Mouse (Mus musculus) MEL (cell line): ENCODE measurements at regions not wholly inside any gene's neighbourhood (a gene's known extent, or its start where the extent isn't known, plus 50 kb on each side); places are given as distances from the start of the nearest gene placed in this dataset.

ENCODE experiments used
- DNase-seq: peaks from one replicate; pipeline ENCODE4 v3.0.0; 2011; ENCODE audit warnings: low read depth, low spot score
- H3K27ac ChIP-seq: 2 replicates; pipeline ENCODE4 v1.5.1; 2012; ENCODE audit warnings: low read depth, mild to moderate bottlenecking, control low read depth, low read length, moderate library complexity; ENCODE audit not compliant: control insufficient read depth
- H3K27me3 ChIP-seq, 2 experiments: fragments of 150-350 bp in 1 of 2; sonication (generic) in 1 of 2; 2 replicates each; pipeline ENCODE4 v1.6.1; 2012; ENCODE audit warnings: low read length in 2 of 2, mild to moderate bottlenecking in 2 of 2, improper control_type of control experiment in 1 of 2, moderate library complexity in 1 of 2; ENCODE audit not compliant: insufficient read depth in 2 of 2, control insufficient read depth in 1 of 2
- H3K36me3 ChIP-seq, 2 experiments: 2 replicates each; pipeline ENCODE4 v1.6.1; 2012 to 2014; ENCODE audit warnings: low read length in 2 of 2, improper control_type of control experiment in 1 of 2, inconsistent platforms in 1 of 2, mild to moderate bottlenecking in 1 of 2; ENCODE audit not compliant: insufficient read depth in 2 of 2, control insufficient read depth in 1 of 2
- H3K4me1 ChIP-seq, 2 experiments: fragments of 150-350 bp in 1 of 2; sonication (generic) in 1 of 2; 2 replicates each; pipeline ENCODE4 v1.6.1; 2012; ENCODE audit warnings: low read length in 2 of 2, improper control_type of control experiment in 1 of 2, mild to moderate bottlenecking in 1 of 2; ENCODE audit not compliant: insufficient read depth in 2 of 2, control insufficient read depth in 1 of 2
- H3K4me3 ChIP-seq, 2 experiments: fragments of 150-350 bp in 1 of 2; sonication (generic) in 1 of 2; 2 replicates each; pipeline ENCODE4 v1.5.1; 2012; ENCODE audit warnings: low read depth in 2 of 2, low read length in 2 of 2, mild to moderate bottlenecking in 2 of 2, moderate library complexity in 2 of 2, control low read depth in 1 of 2, improper control_type of control experiment in 1 of 2; ENCODE audit not compliant: control insufficient read depth in 1 of 2, insufficient read depth in 1 of 2
- H3K79me2 ChIP-seq: 2 replicates; pipeline ENCODE4 v1.6.1; 2012; ENCODE audit warnings: mild to moderate bottlenecking, low read length, moderate library complexity; ENCODE audit not compliant: control insufficient read depth, poor library complexity, insufficient read depth
- H3K9ac ChIP-seq: 2 replicates; pipeline ENCODE4 v1.6.1; 2012; ENCODE audit warnings: low read depth, mild to moderate bottlenecking, control low read depth, low read length, moderate library complexity; ENCODE audit not compliant: control insufficient read depth, poor library complexity, severe bottlenecking
- H3K9me3 ChIP-seq: fragments of 150-350 bp; sonication (generic); replicated peaks from 2 replicates; pipeline ENCODE4 v1.6.1; 2012; ENCODE audit warnings: mild to moderate bottlenecking, low read length, improper control_type of control experiment, moderate library complexity; ENCODE audit not compliant: insufficient read depth
- BHLHE40 ChIP-seq: IDR thresholded peaks from 2 replicates; pipeline ENCODE4 v1.6.1; 2012; ENCODE audit warnings: low read depth, mild to moderate bottlenecking, inconsistent platforms, low read length, improper control_type of control experiment, borderline replicate concordance
- CHD1 ChIP-seq: IDR thresholded peaks from 2 replicates; pipeline ENCODE4 v1.6.1; 2012; ENCODE audit warnings: low read depth, mild to moderate bottlenecking, inconsistent platforms, low read length, improper control_type of control experiment
- CTCF ChIP-seq, 3 experiments: IDR thresholded peaks in 2 of 3; conservative IDR thresholded peaks in 1 of 3; 2 replicates each; pipeline ENCODE4 v1.5.1; 2011 to 2012; ENCODE audit warnings: low read length in 3 of 3, low read depth in 2 of 3, mild to moderate bottlenecking in 2 of 3, improper control_type of control experiment in 1 of 3, inconsistent platforms in 1 of 3, mixed read lengths in 1 of 3, moderate library complexity in 1 of 3; ENCODE audit not compliant: control insufficient read depth in 1 of 3, insufficient read depth in 1 of 3, poor library complexity in 1 of 3, severe bottlenecking in 1 of 3
- ETS1 ChIP-seq: IDR thresholded peaks from 2 replicates; pipeline ENCODE4 v1.6.1; 2012; ENCODE audit warnings: low read depth, mild to moderate bottlenecking, inconsistent platforms, low read length, improper control_type of control experiment, moderate library complexity
- GABPA ChIP-seq: IDR thresholded peaks from 2 replicates; pipeline ENCODE4 v1.6.1; 2012; ENCODE audit warnings: low read depth, mild to moderate bottlenecking, inconsistent platforms, low read length, improper control_type of control experiment, moderate library complexity
- GATA1 ChIP-seq: IDR thresholded peaks from 2 replicates; pipeline ENCODE4 v1.6.1; 2011; ENCODE audit warnings: low read depth, low read length, improper control_type of control experiment
- HCFC1 ChIP-seq: IDR thresholded peaks from 2 replicates; pipeline ENCODE4 v1.6.1; 2012; ENCODE audit warnings: low read depth, mild to moderate bottlenecking, inconsistent platforms, low read length, improper control_type of control experiment, moderate library complexity
- KAT2A ChIP-seq: conservative IDR thresholded peaks from 2 replicates; pipeline ENCODE4 v1.6.1; 2012; ENCODE audit warnings: low read depth, low read length, improper control_type of control experiment, inconsistent platforms
- MAZ ChIP-seq: IDR thresholded peaks from 2 replicates; pipeline ENCODE4 v1.6.1; 2012; ENCODE audit warnings: low read depth, mild to moderate bottlenecking, inconsistent platforms, low read length, improper control_type of control experiment
- MXI1 ChIP-seq: IDR thresholded peaks from 2 replicates; pipeline ENCODE4 v1.6.1; 2011; ENCODE audit warnings: mild to moderate bottlenecking, low read depth, low read length, improper control_type of control experiment
- MYB ChIP-seq: IDR thresholded peaks from 2 replicates; pipeline ENCODE4 v1.6.1; 2011; ENCODE audit warnings: mild to moderate bottlenecking, low read depth, low read length, improper control_type of control experiment
- MYC ChIP-seq: IDR thresholded peaks from 2 replicates; pipeline ENCODE4 v1.6.1; 2011; ENCODE audit warnings: low read depth, mild to moderate bottlenecking, low read length, improper control_type of control experiment, moderate library complexity
- NELFE ChIP-seq: IDR thresholded peaks from 2 replicates; pipeline ENCODE4 v1.6.1; 2011; ENCODE audit warnings: low read depth, low read length, improper control_type of control experiment
- NRF1 ChIP-seq: IDR thresholded peaks from 2 replicates; pipeline ENCODE4 v1.6.1; 2014; ENCODE audit warnings: low read depth, mild to moderate bottlenecking, inconsistent platforms, low read length, improper control_type of control experiment, moderate library complexity; ENCODE audit not compliant: poor library complexity, insufficient read depth, severe bottlenecking
- POLR2AphosphoS5 ChIP-seq: IDR thresholded peaks from 2 replicates; pipeline ENCODE4 v1.6.1; 2012; ENCODE audit warnings: low read depth, borderline replicate concordance, mild to moderate bottlenecking, inconsistent platforms, low read length, moderate library complexity, mixed read lengths
- RAD21 ChIP-seq: IDR thresholded peaks from 2 replicates; pipeline ENCODE4 v1.6.1; 2011; ENCODE audit warnings: mild to moderate bottlenecking, low read depth, low read length, improper control_type of control experiment
- RCOR1 ChIP-seq: IDR thresholded peaks from 2 replicates; pipeline ENCODE4 v1.6.1; 2012; ENCODE audit warnings: low read depth, mild to moderate bottlenecking, inconsistent platforms, low read length, improper control_type of control experiment
- SMC3 ChIP-seq: IDR thresholded peaks from 2 replicates; pipeline ENCODE4 v1.6.1; 2011; ENCODE audit warnings: low read depth, low read length, improper control_type of control experiment
- TAL1 ChIP-seq: IDR thresholded peaks from 2 replicates; pipeline ENCODE4 v1.6.1; 2012; ENCODE audit warnings: mild to moderate bottlenecking, inconsistent platforms, low read length, moderate library complexity, mixed read lengths
- TCF12 ChIP-seq: IDR thresholded peaks from 2 replicates; pipeline ENCODE4 v1.6.1; 2014; ENCODE audit warnings: low read depth, mild to moderate bottlenecking, inconsistent platforms, low read length, improper control_type of control experiment, moderate library complexity
- USF1 ChIP-seq: IDR thresholded peaks from 2 replicates; pipeline ENCODE4 v1.6.1; 2014; ENCODE audit warnings: low read depth, mild to moderate bottlenecking, inconsistent platforms, low read length, improper control_type of control experiment, moderate library complexity
- ZKSCAN1 ChIP-seq: IDR thresholded peaks from 2 replicates; pipeline ENCODE4 v1.6.1; 2012; ENCODE audit warnings: low read depth, mild to moderate bottlenecking, inconsistent platforms, low read length, improper control_type of control experiment, moderate library complexity
- ZMIZ1 ChIP-seq: IDR thresholded peaks from 2 replicates; pipeline ENCODE4 v1.6.1; 2012; ENCODE audit warnings: low read depth, mild to moderate bottlenecking, inconsistent platforms, low read length, improper control_type of control experiment, moderate library complexity
- ZNF384 ChIP-seq: IDR thresholded peaks from 2 replicates; pipeline ENCODE4 v1.6.1; 2012; ENCODE audit warnings: low read depth, mild to moderate bottlenecking, inconsistent platforms, low read length, improper control_type of control experiment

DNA sequence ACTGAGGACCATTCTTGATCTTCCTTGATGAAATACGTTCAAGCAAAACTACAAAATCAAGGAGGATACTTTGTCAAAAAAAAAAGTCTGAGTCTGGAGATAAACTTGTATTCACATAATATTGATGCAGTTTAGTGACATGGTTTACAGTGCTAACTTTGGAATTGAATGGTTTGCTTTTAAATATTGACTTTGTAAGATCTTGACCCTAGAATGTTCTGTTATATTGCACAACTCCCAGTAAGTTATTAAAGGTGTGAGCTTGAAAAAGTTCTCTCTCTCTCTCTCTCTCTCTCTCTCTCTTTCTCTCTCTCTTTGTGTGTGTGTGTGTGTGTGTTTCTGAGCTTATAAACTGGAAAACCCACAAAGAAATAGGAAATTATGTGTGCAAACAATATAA, 186.9 kb upstream of the Bdnf start:
- Histone ChIP-seq H3K36me3 (no peaks in the 10 kb centered on the region), H3K4me1 (no peaks in the 10 kb centered on the region), H3K9ac (no peak overlapping the region), H3K4me3 (no peak overlapping the region), H3K9me3 (no peaks in the 10 kb centered on the region), H3K27ac (no peak overlapping the region), H3K79me2 (no peaks in the 10 kb centered on the region), H3K27me3 (no peaks in the 10 kb centered on the region)
- no peak for DNase-seq
- no peak for TF ChIP-seq ZNF384
- TF ChIP-seq NELFE: no peak
- no peak for TF ChIP-seq TAL1
- no peak for TF ChIP-seq CTCF (IDR thresholded peaks at IDR 0.05 in 2 of 3, conservative IDR thresholded peaks at IDR 0.05 in 1 of 3; ENCODE audit: control insufficient read depth in 1 of 3, insufficient read depth in 1 of 3, low read depth in 2 of 3, low read length in 3 of 3, poor library complexity in 1 of 3, severe bottlenecking in 1 of 3)
- no peak for TF ChIP-seq SMC3
- TF ChIP-seq KAT2A: no peak
- no peak for TF ChIP-seq ETS1
- no peak for TF ChIP-seq CHD1
- no peak for TF ChIP-seq HCFC1
- TF ChIP-seq ZKSCAN1: no peak
- no peak for TF ChIP-seq MYB
- TF ChIP-seq USF1: no peak
- no peak for TF ChIP-seq MXI1
- no peak for TF ChIP-seq TCF12
- no peak for TF ChIP-seq GATA1
- TF ChIP-seq GABPA: no peak
- TF ChIP-seq ZMIZ1: no peak
- TF ChIP-seq, all 39 proteins: peak for 0

GRCm38 (mm10) chr2:109502186-109502585, 172.3 kb upstream of the Bdnf start:
- H3K9ac ChIP-seq: no peak overlapping the region
- H3K79me2 ChIP-seq: no peaks in the 10 kb centered on the region
- no peak for DNase-seq
- no peak overlapping the region for H3K27ac ChIP-seq
- H3K4me3 ChIP-seq: no peak overlapping the region
- no peaks in the 10 kb centered on the region for H3K9me3 ChIP-seq
- no peak for TF ChIP-seq POLR2AphosphoS5
- TF ChIP-seq ZKSCAN1: no peak
- no peak for TF ChIP-seq RAD21
- no peak for TF ChIP-seq NELFE
- TF ChIP-seq BHLHE40: no peak
- TF ChIP-seq USF1: no peak
- no peak for TF ChIP-seq GABPA
- TF ChIP-seq MAZ: no peak
- TF ChIP-seq GATA1: no peak
- no peak for TF ChIP-seq CHD1
- TF ChIP-seq MYC: no peak
- no peak for TF ChIP-seq RCOR1
- no peak for TF ChIP-seq NRF1
- TF ChIP-seq, all 39 proteins: peak for 0
- Histone ChIP-seq H3K27me3 (no peaks in the 10 kb centered on the region), H3K4me1 (no peaks in the 10 kb centered on the region), H3K36me3 (no peaks in the 10 kb centered on the region)
